Mouse (Mus musculus): ENCODE data around the gene Ankrd12.

Ankrd12 gene

DNA sequence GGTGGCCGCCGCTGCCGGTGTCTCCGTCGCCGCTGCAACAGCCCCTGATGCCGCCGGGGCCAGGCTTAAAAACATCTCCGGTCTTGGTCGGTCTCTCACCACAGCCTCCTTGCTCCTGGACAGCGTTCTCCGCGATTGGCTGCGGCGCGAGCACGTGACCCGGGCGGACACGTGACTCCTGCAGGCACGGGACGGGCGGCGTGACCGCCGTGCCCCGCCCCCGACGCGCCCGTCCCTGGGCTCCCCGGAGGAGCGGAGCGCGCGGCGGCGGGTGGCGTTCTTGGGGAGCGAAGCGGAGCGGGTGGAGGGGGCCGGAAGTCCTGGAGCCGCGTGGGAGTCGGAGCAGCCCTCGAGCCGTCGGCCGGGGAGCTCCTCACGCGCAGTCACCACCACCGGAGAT, at the start of gene Ankrd12:
Gene Ankrd12, minus strand, starts transcription at position 156 of the 400 bp plus-strand sequence.
- peak; percentile 80 for DNase-seq (ENCODE audit: low read depth, low spot score)

DNA sequence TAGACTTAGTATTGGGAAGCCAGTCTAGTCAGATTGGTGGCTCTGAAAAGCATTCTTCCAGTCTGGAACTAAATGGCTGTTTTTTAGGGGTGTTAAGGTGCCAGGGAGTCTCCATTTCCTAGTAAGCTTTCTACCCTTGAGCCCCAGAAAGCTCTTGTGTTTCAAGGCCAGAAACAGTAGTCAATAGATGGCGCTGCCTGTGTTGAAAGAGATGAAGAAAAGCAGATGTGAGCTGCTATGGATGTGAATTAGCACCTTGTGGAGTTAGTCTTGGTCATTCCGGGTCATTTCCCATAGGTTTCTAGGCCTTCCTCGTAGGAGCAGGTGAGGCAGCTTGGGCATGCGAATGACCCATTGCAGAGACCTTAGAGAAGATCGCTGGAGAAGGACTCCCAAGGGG, 48.3 kb upstream of the Ankrd12 start:
- no peak for DNase-seq (ENCODE audit: low read depth, low spot score)

DNA sequence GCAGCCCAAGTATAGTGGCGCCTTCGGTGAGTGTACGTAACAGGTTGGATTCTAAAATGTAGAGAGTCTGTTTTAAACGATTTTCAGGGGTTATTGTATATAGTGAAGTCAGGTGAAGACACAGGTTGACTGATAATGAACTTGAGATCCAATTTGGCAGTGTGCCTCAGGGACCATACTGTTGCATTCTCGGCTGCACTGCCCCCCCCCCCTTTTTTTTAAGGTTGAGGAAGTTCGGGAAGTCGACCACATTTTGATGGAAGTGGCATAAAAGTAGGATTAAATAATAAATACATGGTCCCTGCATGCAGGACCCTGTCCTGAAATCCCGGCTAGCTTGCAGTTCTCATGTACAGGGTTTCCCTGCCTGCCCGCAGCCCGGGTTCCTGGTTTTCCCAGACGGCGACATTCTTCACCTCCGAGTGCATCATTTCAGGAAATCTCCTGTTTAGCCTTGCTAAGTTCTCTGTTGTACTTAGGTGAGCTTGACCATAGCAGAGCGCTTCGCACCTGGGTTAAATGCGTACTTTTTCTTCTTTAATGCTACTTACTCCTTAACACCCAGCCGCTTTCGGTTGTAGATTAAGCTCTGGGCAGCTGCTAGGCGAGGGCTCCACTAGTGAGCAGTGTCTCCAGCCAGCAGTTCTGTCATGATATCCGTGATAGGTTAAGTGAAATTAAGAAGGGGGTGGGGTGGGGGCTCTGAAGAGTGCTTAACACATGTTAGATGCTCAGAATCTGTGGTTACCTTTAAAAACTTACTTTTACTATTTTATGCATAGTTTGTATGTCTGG, 47.1 kb upstream of the Ankrd12 start:
- DNase-seq (ENCODE audit: low read depth, low spot score) = no peak

DNA sequence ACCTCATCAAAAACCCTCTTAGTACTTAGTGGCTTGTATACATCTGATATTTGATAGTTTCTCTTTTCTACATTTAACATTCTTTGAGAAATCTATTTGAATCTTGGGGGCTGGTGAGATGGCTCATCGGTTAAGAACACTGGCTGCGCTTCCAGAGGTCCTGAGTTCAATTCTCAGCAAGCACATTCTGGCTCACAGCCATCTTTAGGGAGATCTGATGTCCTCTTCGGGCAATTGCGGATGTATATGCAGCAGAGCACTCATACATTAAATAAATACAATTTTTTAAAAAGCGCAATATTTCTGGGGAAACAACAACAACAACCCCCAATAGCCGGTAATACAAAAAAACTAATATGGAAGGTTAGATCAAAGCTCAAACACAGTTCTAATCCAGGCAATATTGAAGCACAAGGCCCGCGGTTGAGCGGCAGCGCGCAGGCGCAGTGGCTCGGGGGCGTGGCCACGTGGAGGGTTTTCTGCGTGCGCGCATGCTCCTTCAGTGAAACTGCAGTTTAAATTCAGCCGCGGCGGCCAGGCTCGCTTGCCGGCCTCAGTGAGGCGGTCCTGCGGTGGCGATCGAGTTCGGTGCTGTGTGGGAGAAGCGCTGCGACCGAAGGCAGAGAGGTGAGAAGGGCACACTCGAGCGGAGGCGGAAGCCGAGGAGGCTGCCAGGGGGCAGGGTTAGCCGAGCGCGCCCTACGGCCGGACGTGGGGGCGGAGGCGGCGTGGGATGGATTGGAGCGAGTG, 46.4 kb upstream of the Ankrd12 start, which contains the start of gene Ddx11:
Gene Ddx11, plus strand, starts transcription at position 455 of the 750 bp plus-strand sequence.
- DNase-seq (ENCODE audit: low read depth, low spot score) = peak; percentile 71

DNA sequence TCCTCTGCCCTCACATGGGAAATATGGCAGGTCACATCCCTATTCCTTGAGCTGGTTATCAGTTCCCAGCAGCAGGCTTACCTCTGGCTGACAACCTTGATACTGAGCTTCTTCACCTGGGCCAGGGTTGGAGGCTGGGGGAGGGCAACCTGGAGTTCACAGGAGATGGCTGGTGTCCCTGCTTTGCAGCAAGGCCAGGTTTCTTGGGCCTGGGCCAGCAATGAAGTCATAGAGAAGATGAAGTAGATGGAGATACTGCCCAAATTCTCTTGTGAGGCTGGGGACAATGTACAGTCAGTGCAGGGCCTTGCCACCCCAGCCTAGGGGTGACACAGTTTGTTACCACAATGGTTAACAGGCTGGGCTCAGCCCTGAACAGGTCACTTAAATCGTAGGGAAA, 43.8 kb upstream of the Ankrd12 start:
- DNase-seq (ENCODE audit: low read depth, low spot score) = no peak

DNA sequence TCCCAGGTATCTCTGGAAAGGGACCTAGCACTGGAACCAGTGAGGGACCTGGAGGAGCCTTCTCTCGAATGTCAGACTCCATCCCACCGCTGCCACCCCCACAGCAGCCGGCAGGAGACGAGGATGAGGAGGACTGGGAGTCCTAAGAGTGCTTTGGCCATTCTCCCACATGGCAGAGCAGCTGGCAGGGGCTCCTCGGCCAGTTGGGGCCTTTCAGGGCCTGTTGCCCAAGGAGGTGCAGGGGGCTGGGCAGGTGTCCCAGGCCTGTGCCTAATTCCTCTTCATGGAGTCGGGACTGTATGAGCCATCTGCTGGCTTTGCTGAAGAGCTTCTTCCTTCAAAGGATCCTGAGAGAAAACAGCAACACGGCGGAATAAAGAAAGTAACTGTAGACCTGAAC, 42.1 kb upstream of the Ankrd12 start:
- no peak for DNase-seq (ENCODE audit: low read depth, low spot score)

DNA sequence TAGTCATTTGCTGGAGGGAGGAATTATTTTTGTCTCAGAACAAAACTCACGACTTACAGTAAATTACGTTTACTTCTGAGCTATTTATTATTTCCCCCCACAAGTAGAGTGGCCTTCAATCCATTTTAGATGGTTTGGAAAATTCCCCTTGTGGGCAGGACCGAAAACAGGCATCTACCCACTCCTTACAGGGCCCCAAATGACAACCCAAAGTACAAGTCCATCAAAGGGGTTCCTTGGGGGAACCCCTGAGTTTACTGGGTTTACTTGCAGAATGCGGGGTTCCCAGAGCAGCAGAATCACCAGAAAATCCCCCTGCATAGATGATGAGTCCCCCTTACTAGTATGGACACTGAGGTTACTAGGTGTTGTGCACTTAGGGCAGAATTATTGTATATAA, 35.3 kb upstream of the Ankrd12 start:
- no peak for DNase-seq (ENCODE audit: low read depth, low spot score)

DNA sequence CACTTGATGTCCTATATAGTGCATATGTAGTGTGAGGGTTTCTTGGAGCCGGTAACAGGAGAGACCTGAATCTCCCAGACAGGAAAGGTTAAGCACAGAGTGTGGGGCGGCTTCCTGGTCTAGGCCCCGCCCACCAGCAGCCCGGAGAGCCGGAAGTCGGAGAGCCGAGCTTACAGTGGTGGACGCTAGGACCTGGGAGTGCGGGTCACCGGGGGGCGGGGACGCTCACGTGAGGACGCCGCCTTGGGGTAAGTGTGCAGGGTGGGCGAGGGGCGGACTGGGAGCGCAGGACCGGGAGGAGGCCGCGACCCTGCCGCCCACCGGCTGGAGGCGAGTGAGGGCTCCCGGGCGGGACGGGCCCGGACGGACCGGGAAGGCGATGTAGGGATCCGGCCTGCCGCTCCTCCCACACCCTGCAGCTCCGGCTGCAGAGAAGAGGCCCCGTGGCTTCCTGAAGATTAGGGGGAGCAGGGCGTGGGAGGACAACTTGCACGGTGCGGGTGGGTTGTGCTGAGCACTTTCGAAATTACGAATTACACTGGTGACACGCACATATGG, 34.6 kb upstream of the Ankrd12 start, which contains the start of gene Washc1:
Gene Washc1, plus strand, starts transcription at position 144 of the 558 bp plus-strand sequence.
- DNase-seq (ENCODE audit: low read depth, low spot score) = peak; percentile 76

DNA sequence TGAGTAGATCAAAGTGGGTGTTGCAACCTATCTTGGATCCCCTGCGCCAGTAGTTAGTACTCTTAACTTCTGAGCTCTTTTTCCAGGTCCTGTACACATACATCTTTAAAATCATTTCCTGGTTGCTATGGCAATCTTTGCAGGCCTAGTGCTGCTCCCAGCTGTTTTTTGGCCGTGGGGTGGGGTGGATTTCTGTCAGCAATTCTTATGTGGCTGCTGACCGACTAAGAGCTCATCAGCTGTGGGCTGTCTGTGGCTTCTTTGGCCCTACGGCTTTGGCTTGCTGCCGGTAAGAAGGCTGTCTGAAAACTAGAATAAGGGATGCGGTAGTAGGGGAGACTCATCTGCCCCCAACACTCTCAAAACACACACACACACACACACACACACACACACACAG, 33.9 kb upstream of the Ankrd12 start:
- no peak for DNase-seq (ENCODE audit: low read depth, low spot score)

DNA sequence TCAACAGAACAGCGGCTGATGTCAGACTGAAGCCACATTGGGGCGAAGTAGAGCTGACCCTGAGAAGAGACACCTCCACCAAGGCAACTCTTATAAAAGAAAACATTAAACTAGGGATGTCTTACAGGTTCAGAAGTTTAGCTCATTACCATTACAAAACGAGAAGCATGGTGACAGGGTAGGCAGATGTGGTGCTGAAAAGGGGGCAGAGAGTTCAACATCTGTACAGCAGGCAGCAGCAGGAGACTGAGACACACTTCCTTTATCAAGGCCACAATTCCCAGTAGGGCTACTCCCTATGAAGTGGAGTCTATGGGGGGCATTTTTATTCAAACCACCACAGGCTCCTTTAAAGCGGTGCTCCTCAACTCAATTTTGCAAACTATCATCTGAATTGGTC, 31.3 kb upstream of the Ankrd12 start:
- DNase-seq (ENCODE audit: low read depth, low spot score) = no peak

DNA sequence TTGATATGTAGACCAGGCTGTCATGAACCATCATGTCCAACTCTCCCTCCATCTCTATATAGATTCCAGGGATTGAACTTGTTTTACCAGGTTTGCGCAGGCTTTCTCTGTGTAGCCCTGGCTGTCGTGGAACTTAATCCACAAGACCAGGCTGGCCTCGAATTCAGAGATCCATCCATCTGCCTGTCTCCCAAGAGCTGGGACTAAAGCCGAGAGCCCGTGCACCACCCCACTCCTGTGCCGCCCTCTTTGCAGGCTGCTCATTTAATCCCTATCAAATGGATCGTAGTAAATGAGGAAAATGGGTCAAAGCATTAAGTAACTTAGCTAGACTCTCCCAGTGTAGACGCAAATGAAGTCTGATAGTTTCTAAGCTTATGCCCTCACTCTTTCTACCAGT, 30.6 kb upstream of the Ankrd12 start:
- DNase-seq (ENCODE audit: low read depth, low spot score) = no peak

DNA sequence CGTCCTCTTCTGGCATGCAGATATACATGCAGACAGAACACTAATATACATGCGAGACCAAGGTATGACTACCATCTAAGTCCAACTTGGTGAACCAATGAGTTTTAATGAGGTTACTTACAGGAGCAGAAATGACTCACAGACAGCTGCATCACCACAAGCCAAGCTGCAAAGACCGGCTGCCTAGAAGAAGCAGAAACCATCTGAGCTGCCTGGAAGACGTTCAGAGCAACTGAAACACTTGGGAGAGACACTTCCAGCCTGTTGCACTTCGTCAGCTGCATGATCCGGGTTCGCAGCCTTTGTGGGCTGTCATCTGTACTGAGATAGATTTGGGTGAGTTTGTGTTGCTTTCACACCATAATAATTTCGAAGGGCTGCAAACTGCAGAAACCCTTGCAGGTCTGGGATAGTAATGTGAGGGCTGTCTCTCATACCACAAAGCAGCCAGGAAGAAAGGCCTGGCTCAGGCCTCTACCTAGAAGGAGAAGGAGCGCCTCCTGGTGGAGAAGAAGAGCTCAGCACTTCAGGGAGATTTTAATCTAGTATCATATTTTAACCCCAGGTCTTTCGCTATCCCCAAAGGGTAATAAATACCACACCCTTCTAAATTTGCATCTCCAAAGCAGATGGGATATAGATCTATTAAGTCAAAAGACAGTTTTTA, 29.8 kb upstream of the Ankrd12 start:
- DNase-seq (ENCODE audit: low read depth, low spot score) = peak; percentile 51

DNA sequence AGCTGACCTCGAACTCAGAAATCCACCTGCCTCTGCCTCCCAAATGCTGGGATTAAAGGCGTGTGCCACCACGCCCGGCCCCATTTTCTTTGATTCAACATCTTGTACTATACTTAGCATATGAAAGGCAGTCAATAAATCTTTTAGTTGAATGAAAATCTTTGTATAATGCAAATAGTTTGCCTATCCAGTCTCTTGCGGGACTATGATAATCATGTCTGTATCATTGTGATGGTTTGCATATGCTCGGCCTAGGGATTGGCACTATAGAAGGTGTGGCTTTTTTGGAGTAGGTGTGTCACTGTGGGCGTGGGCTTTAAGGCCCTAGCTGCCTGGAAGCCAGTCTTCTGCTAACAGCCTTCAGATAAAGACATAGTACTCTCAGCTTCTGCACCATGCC, 27.2 kb upstream of the Ankrd12 start:
- no peak for DNase-seq (ENCODE audit: low read depth, low spot score)

DNA sequence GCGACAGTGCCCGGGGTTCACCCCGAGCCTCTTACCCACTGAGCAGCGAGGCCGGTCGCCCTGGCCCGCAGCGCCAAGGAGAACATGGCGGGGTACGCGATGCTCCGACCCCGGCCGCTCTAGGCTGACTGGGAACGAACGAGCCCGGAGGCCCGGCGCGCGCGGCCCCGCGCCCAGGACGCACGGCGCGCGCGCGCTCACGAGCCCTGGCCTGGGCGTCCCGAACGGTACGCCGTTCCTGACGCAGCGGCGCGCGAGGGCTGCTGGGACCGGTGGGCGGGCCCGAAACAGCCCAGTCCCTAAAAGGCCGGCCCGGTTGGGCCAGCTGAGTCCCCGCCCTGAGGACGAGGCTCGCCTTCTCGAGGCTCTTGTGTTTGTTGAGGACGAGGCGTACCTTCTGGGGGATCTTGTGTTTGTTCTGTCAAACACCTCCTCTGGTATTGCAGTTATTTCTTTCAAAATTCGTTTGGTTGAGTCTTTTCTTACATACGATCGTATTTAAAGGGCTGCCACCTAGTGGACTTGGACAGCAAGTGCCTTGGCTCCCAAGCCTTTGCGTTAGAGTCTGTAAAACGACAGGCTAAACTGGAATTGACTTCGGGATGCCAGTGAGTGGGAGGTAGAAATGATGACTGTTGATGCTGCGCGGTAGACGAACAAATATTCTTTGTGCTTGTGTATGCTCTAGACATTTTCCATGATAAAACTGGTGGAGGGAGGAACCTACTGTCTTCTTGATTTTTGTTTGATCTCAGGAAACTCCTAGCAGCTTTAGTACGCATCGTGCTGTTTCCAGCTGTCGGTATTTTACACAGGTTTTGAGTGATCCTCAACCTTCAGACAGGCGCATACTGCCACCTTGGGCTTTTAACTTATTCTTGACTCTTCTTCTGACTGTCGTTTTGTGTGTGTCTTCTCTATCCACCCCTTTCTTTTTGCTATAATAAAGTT, 24.8 kb upstream of the Ankrd12 start, which contains the start of gene Ndufv2:
Gene Ndufv2, minus strand, starts transcription at position 180 of the 951 bp plus-strand sequence.
- peak; percentile 94 for DNase-seq (ENCODE audit: low read depth, low spot score)

DNA sequence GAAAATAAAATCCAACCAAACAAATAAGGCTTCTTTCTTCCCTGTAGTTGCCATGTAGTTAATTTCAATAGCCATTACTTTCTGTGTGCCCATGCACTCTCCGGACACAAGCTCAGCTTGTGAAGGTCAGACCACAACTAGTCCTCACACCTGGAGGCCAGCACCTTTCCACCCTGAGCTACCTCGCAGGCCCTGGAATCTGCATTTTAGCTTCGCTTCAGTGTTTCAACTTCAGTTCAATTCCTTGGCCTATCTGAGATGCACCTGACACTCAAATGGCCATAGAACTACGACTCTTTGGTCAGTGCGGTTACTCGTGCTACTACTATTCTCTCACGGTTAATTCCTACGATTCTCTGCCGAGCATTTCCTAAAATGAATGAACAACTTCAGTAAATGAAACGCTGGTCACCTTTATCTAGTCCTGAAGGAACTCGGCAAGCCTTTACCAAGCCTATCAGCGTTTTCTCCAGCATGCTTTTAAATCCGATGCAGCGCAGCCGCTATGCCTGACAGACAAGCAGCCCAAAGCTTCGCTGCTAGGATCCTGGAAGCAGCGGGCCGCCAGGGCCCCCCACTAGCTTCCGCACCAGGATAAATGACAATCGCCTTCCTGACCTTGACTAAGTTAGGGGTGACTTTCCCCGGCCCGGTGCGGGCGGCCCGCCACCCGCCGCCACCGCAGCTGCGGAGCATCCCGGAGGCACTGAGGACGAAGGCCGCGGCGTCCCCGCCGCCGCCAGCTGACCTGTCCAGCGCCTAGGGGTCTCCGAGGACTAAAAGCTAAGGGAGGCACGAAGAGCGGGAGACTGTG, 23.9 kb upstream of the Ankrd12 start:
- no peak for DNase-seq (ENCODE audit: low read depth, low spot score)

DNA sequence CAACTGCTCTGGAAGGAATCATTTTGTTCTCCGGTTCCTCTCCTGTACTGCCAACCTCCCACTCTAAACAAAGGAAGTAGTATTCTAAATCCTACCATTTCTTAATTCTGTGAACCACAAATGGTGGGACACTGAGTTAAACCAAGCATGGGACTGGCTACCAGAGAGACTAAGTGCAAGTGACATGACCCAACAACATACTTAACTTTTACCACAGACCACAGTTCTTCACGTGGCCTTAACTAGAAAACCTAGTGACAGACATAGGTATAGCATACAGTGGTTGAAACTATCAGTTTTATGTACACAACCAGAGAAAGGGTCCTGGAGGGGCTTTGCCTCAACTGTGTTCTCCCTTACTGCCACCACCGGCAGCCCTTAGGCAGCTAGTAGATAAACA, 15.8 kb upstream of the Ankrd12 start:
- no peak for DNase-seq (ENCODE audit: low read depth, low spot score)

DNA sequence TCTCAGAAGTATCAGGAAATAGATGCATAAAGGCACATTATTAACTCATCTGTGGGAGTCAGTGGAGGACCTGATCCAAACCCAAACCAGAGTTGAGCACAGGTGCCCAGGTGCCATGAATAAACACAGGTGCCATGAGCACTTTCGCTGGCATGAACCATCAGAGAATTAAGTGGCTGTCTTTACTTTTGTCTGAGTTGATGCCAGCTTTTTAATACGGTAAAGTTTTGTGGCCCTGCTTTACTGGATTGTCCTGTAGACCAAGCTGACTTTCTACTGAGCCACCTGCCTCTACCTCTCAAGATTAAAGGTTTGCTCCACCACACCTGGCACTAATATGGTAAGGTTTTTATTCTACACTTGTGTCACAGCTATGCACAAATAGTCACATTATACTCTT, 15.2 kb upstream of the Ankrd12 start:
- DNase-seq (ENCODE audit: low read depth, low spot score) = no peak

DNA sequence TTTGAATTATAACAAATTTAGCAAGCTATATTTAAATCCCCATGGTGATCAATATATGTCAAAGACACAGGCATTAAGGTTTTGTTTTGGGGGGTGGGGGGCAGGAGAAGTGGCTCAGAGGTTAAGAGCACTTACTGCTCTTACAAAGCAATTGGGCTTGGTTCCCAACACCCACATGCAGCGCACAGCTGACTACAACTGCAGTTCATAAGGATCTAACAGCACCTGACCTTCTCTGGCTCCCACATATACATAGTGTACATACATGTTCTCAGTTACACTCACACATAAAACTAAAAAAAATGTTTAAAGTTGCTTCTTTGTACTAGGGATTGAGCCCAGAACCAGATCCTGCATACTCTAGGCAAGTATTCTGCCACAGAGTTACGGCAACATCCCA, 14.5 kb upstream of the Ankrd12 start:
- DNase-seq (ENCODE audit: low read depth, low spot score) = no peak

DNA sequence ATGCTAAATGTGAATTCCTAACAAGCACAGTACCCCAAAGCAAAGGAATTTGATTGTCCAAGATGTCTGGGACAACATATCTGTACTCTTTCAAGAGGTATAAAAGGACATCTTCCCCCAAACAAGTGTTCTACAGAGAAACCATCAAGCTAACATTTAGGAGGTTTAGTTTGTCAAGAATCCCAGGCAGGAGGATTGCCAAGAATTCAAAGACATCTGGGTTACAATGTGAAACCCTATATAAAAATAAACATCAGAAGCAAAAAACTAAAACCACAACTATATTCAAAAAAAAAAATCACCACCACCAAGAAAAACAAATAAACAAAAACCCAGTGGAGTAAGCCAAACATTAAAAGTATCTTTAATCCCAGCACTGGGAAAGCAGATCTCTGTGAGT, 13.4 kb upstream of the Ankrd12 start:
- no peak for DNase-seq (ENCODE audit: low read depth, low spot score)

DNA sequence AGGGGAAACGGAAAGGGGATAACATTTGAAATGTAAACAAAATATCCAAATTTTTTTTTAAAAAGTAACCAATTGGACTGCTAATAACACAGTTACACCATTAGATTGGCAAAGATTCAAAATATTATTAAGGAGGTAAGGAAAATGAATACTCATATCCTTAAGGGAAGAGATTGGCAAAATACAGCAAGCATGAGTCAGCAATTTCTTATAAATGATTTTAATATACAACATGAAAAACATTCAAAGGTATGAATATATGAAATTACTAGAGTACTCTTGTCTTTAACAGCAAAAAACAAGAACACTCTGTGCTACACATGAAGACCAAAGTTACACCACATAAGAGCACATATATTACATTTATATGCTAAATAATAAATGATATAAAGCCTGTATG, 8.1 kb upstream of the Ankrd12 start:
- DNase-seq (ENCODE audit: low read depth, low spot score) = no peak
